Mouse (Mus musculus): ENCODE data around the gene Ppp3ca. TPM values are rescaled to one million over a fixed set of nuclear protein-coding genes. Genes with fewer than 3 reads are reported as not detected.

Ppp3ca gene
- polyA plus RNA-seq, 1 experiment from 2014 or later: 70.9 TPM

GRCm38 (mm10) chr3:136669231-136670109, 454 bp upstream of the Ppp3ca start:
- Histone ChIP-seq H3K4me2 (replicated peaks; ENCODE audit: low read depth, low read length) (peak overlapping the region; percentile 84), H3K27me3 (ENCODE audit: control insufficient read depth, insufficient read depth, low read length) (no peaks in the 10 kb centered on the region), H3K36me3 (ENCODE audit: control insufficient read depth, insufficient read depth, low read length) (no peaks in the 10 kb centered on the region), H3K9ac (ENCODE audit: low read depth, low read length) (peak overlapping the region; percentile 88), H3K9me3 (ENCODE audit: control insufficient read depth, low read length) (no peaks in the 10 kb centered on the region), H3K4me3 (ENCODE audit: low read depth, low read length) (peak overlapping the region; percentile 89), H3K27ac (ENCODE audit: low read depth, low read length) (peak overlapping the region; percentile 90), H3K4me1 (replicated peaks; ENCODE audit: control insufficient read depth, insufficient read depth, low read length) (no peaks in the 10 kb centered on the region)
- under 1% methylated on average over 44 of the region's 56 CpGs for WGBS
- DNase-seq (ENCODE audit: low spot score) (peak; percentile 99), ATAC-seq (ENCODE audit: low FRiP score) (peak; percentile 97)

GRCm38 (mm10) chr3:136670360-136671131, 622 bp downstream of the Ppp3ca start:
- H3K9me3 ChIP-seq (ENCODE audit: control insufficient read depth, low read length): no peaks in the 10 kb centered on the region
- H3K9ac ChIP-seq (ENCODE audit: low read depth, low read length): peak overlapping the region; percentile 88
- peak overlapping the region; percentile 84 for H3K4me2 ChIP-seq (replicated peaks; ENCODE audit: low read depth, low read length)
- H3K27me3 ChIP-seq (ENCODE audit: control insufficient read depth, insufficient read depth, low read length): no peaks in the 10 kb centered on the region
- peak overlapping the region; percentile 89 for H3K4me3 ChIP-seq (ENCODE audit: low read depth, low read length)
- ATAC-seq (ENCODE audit: low FRiP score) (peak; percentile 63), DNase-seq (ENCODE audit: low spot score) (peak; percentile 80)
- peak overlapping the region; percentile 90 for H3K27ac ChIP-seq (ENCODE audit: low read depth, low read length)
- no peaks in the 10 kb centered on the region for H3K36me3 ChIP-seq (ENCODE audit: control insufficient read depth, insufficient read depth, low read length)
- H3K4me1 ChIP-seq (replicated peaks; ENCODE audit: control insufficient read depth, insufficient read depth, low read length): no peaks in the 10 kb centered on the region
- WGBS: under 1% methylated on average over 50 of the region's 92 CpGs

DNA sequence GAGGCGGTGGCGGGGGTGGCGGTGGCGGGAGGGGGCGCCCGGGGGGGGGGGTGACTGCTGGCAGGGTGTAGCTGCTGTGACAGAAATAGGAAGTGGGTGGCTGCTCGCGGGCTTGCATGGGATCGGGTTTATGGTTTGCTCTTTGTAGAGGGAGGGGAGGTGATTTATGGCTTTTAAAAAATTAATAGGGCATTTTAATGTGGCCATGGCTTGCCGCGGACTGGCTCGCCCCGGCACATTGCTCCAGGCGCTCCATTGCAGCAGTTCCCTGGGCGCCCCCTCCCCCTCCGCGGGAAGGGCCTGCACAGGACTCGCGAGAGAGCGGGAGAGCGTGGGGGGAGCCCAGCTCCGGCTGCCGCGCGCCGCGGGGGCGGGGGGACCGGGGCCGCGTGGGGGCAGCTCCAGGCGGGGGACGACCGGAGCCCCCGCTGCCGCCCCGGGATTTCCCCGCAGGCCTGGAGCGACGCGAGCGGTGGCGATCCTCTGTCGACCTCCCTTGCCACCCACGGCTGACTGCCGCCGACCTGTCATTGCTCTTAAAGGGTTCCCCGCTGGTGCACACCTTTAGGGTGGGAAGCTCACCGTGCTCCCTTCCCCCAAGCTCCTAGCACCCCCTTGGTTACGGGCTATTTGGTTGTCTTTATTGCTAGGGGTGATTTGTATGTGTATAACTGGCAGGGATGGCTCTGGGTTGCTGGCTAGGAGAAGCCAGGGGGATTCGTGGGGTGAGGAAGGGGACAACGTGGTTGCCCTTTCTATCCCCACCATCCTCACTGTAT, 1.4 kb downstream of the Ppp3ca start:
- WGBS: under 1% methylated on average over 41 of the region's 52 CpGs
- Histone ChIP-seq H3K4me2 (replicated peaks; ENCODE audit: low read depth, low read length) (peak overlapping the region; percentile 84), H3K9ac (ENCODE audit: low read depth, low read length) (peak overlapping the region; percentile 88), H3K36me3 (ENCODE audit: control insufficient read depth, insufficient read depth, low read length) (no peaks in the 10 kb centered on the region), H3K27ac (ENCODE audit: low read depth, low read length) (peak overlapping the region; percentile 90), H3K27me3 (ENCODE audit: control insufficient read depth, insufficient read depth, low read length) (no peaks in the 10 kb centered on the region), H3K4me3 (ENCODE audit: low read depth, low read length) (peak overlapping the region; percentile 89), H3K9me3 (ENCODE audit: control insufficient read depth, low read length) (no peaks in the 10 kb centered on the region), H3K4me1 (replicated peaks; ENCODE audit: control insufficient read depth, insufficient read depth, low read length) (no peaks in the 10 kb centered on the region)
- ATAC-seq (ENCODE audit: low FRiP score): peak; percentile 63
- peak; percentile 81 for DNase-seq (ENCODE audit: low spot score)

DNA sequence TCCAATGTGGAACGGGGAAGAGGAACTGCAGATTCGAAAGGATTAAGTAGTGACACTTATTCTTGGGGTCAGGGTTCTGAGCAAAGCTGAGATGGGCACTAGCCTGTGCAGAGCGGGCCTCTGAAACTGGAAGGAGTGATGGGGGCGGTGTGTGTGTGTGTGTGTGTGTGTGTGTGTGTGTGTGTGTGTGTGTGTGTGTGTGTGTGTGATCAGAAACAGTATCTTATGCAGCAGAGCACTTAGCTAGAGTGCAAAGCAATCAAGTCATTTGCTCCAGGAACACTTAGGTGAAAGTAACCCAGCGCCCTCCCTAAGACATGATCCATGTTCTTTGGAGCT, 2.0 kb downstream of the Ppp3ca start:
- no peak for ATAC-seq (ENCODE audit: low FRiP score)
- Histone ChIP-seq H3K27ac (ENCODE audit: low read depth, low read length) (no peak overlapping the region; the same call in 1 of the 2 replicates), H3K4me3 (ENCODE audit: low read depth, low read length) (peak overlapping the region; percentile 89), H3K36me3 (ENCODE audit: control insufficient read depth, insufficient read depth, low read length) (no peaks in the 10 kb centered on the region), H3K9me3 (ENCODE audit: control insufficient read depth, low read length) (no peaks in the 10 kb centered on the region), H3K4me1 (replicated peaks; ENCODE audit: control insufficient read depth, insufficient read depth, low read length) (no peaks in the 10 kb centered on the region), H3K27me3 (ENCODE audit: control insufficient read depth, insufficient read depth, low read length) (no peaks in the 10 kb centered on the region), H3K9ac (ENCODE audit: low read depth, low read length) (peak overlapping the region; percentile 88), H3K4me2 (replicated peaks; ENCODE audit: low read depth, low read length) (peak overlapping the region; percentile 84)
- 17% methylated on average over 4 of the region's 5 CpGs for WGBS
- DNase-seq (ENCODE audit: low spot score): no peak

- ATAC-seq (ENCODE audit: low FRiP score) (no peak), DNase-seq (ENCODE audit: low spot score) (no peak)
- Histone ChIP-seq H3K36me3 (ENCODE audit: control insufficient read depth, insufficient read depth, low read length) (no peaks in the 10 kb centered on the region), H3K27ac (ENCODE audit: low read depth, low read length) (no peak overlapping the region), H3K4me2 (replicated peaks; ENCODE audit: low read depth, low read length) (no peak overlapping the region), H3K9ac (ENCODE audit: low read depth, low read length) (no peak overlapping the region), H3K9me3 (ENCODE audit: control insufficient read depth, low read length) (no peaks in the 10 kb centered on the region), H3K27me3 (ENCODE audit: control insufficient read depth, insufficient read depth, low read length) (no peaks in the 10 kb centered on the region), H3K4me1 (replicated peaks; ENCODE audit: control insufficient read depth, insufficient read depth, low read length) (no peaks in the 10 kb centered on the region), H3K4me3 (ENCODE audit: low read depth, low read length) (no peak overlapping the region)
- WGBS: 80% methylated on average over 3 of the region's 3 CpGs
Observed at GRCm38 (mm10) chr3:136672870-136673269, 2.9 kb downstream of the Ppp3ca start.

DNA sequence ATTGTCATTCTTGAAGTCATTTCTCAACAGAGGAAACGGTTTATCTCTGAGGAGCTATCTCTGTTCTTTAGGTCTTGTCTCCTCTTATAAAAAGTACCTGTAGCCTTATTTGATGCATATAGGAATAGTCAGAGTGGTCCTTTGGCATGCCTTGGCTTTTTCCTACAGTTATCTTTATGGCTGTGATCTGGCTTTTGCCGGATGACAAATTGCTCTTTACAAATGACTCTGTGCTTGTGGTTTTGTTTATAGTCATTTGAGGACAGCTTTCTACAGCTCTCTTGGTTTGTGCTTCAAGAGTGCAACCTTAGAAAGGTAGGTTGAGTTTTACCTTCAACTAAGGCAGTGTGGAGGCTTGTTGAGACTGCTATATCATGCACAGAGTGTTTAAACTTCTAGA, 3.4 kb downstream of the Ppp3ca start:
- 86% methylated on average over 2 of the region's 2 CpGs for WGBS

GRCm38 (mm10) chr3:136674486-136674885, 4.6 kb downstream of the Ppp3ca start:
- H3K9me3 ChIP-seq (ENCODE audit: control insufficient read depth, low read length): no peaks in the 10 kb centered on the region
- no peak overlapping the region for H3K27ac ChIP-seq (ENCODE audit: low read depth, low read length)
- ATAC-seq (ENCODE audit: low FRiP score) (no peak), DNase-seq (ENCODE audit: low spot score) (no peak)
- 76% methylated on average over 5 of the region's 5 CpGs for WGBS
- H3K4me3 ChIP-seq (ENCODE audit: low read depth, low read length): no peak overlapping the region
- H3K9ac ChIP-seq (ENCODE audit: low read depth, low read length): no peak overlapping the region
- H3K4me2 ChIP-seq (replicated peaks; ENCODE audit: low read depth, low read length): no peak overlapping the region
- H3K4me1 ChIP-seq (replicated peaks; ENCODE audit: control insufficient read depth, insufficient read depth, low read length): no peaks in the 10 kb centered on the region
- H3K36me3 ChIP-seq (ENCODE audit: control insufficient read depth, insufficient read depth, low read length): no peaks in the 10 kb centered on the region
- no peaks in the 10 kb centered on the region for H3K27me3 ChIP-seq (ENCODE audit: control insufficient read depth, insufficient read depth, low read length)

More for the DNA sequence above, 3.4 kb downstream of the Ppp3ca start:
- no peaks in the 10 kb centered on the region for H3K27me3 ChIP-seq (ENCODE audit: control insufficient read depth, insufficient read depth, low read length)
- ATAC-seq (ENCODE audit: low FRiP score): no peak
- no peaks in the 10 kb centered on the region for H3K4me1 ChIP-seq (replicated peaks; ENCODE audit: control insufficient read depth, insufficient read depth, low read length)
- no peak overlapping the region for H3K9ac ChIP-seq (ENCODE audit: low read depth, low read length)
- no peak overlapping the region for H3K4me2 ChIP-seq (replicated peaks; ENCODE audit: low read depth, low read length)
- DNase-seq (ENCODE audit: low spot score): no peak
- no peaks in the 10 kb centered on the region for H3K9me3 ChIP-seq (ENCODE audit: control insufficient read depth, low read length)
- no peaks in the 10 kb centered on the region for H3K36me3 ChIP-seq (ENCODE audit: control insufficient read depth, insufficient read depth, low read length)
- H3K27ac ChIP-seq (ENCODE audit: low read depth, low read length): no peak overlapping the region
- H3K4me3 ChIP-seq (ENCODE audit: low read depth, low read length): no peak overlapping the region

DNA sequence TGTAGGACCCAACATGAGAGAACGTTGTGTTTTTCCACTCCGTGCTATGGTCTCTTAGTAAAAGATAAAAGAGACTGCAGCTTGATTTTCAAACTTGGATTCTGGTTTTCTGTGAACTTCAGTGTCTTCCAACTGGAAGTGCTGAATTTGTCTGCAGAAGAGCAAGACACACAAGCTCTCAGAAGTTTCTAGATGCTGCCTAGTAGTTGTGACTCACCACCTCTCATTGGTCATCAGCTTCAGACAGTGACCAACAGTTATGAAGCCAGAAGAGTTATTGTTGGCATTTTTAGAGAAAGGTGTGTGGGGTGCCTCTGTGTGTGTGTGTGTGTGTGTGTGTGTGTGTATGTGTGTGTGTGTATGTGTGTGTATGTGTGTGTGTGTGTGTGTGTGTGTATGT, 7.1 kb downstream of the Ppp3ca start:
- ATAC-seq (ENCODE audit: low FRiP score) (no peak), DNase-seq (ENCODE audit: low spot score) (no peak)
- H3K27me3 ChIP-seq (ENCODE audit: control insufficient read depth, insufficient read depth, low read length): no peaks in the 10 kb centered on the region
- WGBS: 96% methylated on average over 2 of the region's 2 CpGs
- H3K4me3 ChIP-seq (ENCODE audit: low read depth, low read length): no peak overlapping the region
- H3K4me2 ChIP-seq (replicated peaks; ENCODE audit: low read depth, low read length): no peak overlapping the region
- H3K36me3 ChIP-seq (ENCODE audit: control insufficient read depth, insufficient read depth, low read length): no peaks in the 10 kb centered on the region
- no peak overlapping the region for H3K27ac ChIP-seq (ENCODE audit: low read depth, low read length)
- H3K9ac ChIP-seq (ENCODE audit: low read depth, low read length): no peak overlapping the region
- H3K4me1 ChIP-seq (replicated peaks; ENCODE audit: control insufficient read depth, insufficient read depth, low read length): no peaks in the 10 kb centered on the region
- H3K9me3 ChIP-seq (ENCODE audit: control insufficient read depth, low read length): no peaks in the 10 kb centered on the region
